Mouse (Mus musculus) G1E-ER4 (cell line): ENCODE results near the gene Sgip1. TPM values are rescaled to one million over a fixed set of nuclear protein-coding genes. Genes with fewer than 3 reads are reported as not detected.

ENCODE experiments used
- GATA1 ChIP-seq: IDR thresholded peaks from one replicate; pipeline ENCODE4 v1.8.0; 2012; ENCODE audit warnings: low read length, inconsistent platforms
- polyA plus RNA-seq: library from polyadenylated mRNA; stranded (reverse); fragments of >175 nt; gene quantifications from 2 replicates; pipeline ENCODE4 v1.2.3, GENCODE M21; 2012

The Sgip1 gene
- not detected in 2 replicates for polyA plus RNA-seq

- TF ChIP-seq GATA1 = no peak
Measured at GRCm38 (mm10) chr4:102741287-102741686, at the start of gene Sgip1. Gene Sgip1 (plus strand): TSS chr4:102741297.

GRCm38 (mm10) chr4:102691402-102691801 lies 49.7 kb upstream of the Sgip1 start:
- TF ChIP-seq GATA1 = no peak

GRCm38 (mm10) chr4:102697966-102698365 lies 43.1 kb upstream of the Sgip1 start:
- no peak for TF ChIP-seq GATA1

GRCm38 (mm10) chr4:102711731-102712130 lies 29.4 kb upstream of the Sgip1 start:
- TF ChIP-seq GATA1 = no peak

GRCm38 (mm10) chr4:102715532-102715931 lies 25.6 kb upstream of the Sgip1 start:
- no peak for TF ChIP-seq GATA1

GRCm38 (mm10) chr4:102717123-102717828 lies 23.8 kb upstream of the Sgip1 start:
- TF ChIP-seq GATA1 = no peak

- no peak for TF ChIP-seq GATA1
Measured at GRCm38 (mm10) chr4:102719535-102719934, 21.6 kb upstream of the Sgip1 start.

GRCm38 (mm10) chr4:102719951-102720350 lies 21.1 kb upstream of the Sgip1 start:
- no peak for TF ChIP-seq GATA1

- no peak for TF ChIP-seq GATA1
Measured at GRCm38 (mm10) chr4:102724442-102724841, 16.7 kb upstream of the Sgip1 start.

- no peak for TF ChIP-seq GATA1
Measured at GRCm38 (mm10) chr4:102730976-102731375, 10.1 kb upstream of the Sgip1 start.

- no peak for TF ChIP-seq GATA1
Measured at GRCm38 (mm10) chr4:102734022-102734657, 7.0 kb upstream of the Sgip1 start.

- TF ChIP-seq GATA1 = no peak
Measured at GRCm38 (mm10) chr4:102753334-102754090, 12.4 kb downstream of the Sgip1 start.

GRCm38 (mm10) chr4:102759095-102759890 lies 18.2 kb downstream of the Sgip1 start:
- TF ChIP-seq GATA1 = no peak

- TF ChIP-seq GATA1 = no peak
Measured at GRCm38 (mm10) chr4:102760042-102760821, 19.1 kb downstream of the Sgip1 start.

GRCm38 (mm10) chr4:102762075-102762474 lies 21.0 kb downstream of the Sgip1 start:
- TF ChIP-seq GATA1 = no peak

- TF ChIP-seq GATA1 = no peak
Measured at GRCm38 (mm10) chr4:102769070-102769469, 28.0 kb downstream of the Sgip1 start.
